Mouse (Mus musculus) liver, adult 2 months (tissue): Measurements from ENCODE around the gene Dcst2.

Source experiments
- CTCF ChIP-seq: fragments of 200-500 bp; IDR thresholded peaks from 2 replicates; pipeline ENCODE4 v1.5.1; 2011; ENCODE audit warnings: low read depth, low read length, control low read depth
- POLR2A ChIP-seq: fragments of 200-500 bp; IDR thresholded peaks from 2 replicates; pipeline ENCODE4 v1.6.1; 2011; ENCODE audit warnings: low read length, control low read depth; ENCODE audit not compliant: insufficient read depth; ENCODE audit errors: extremely low read depth

DNA sequence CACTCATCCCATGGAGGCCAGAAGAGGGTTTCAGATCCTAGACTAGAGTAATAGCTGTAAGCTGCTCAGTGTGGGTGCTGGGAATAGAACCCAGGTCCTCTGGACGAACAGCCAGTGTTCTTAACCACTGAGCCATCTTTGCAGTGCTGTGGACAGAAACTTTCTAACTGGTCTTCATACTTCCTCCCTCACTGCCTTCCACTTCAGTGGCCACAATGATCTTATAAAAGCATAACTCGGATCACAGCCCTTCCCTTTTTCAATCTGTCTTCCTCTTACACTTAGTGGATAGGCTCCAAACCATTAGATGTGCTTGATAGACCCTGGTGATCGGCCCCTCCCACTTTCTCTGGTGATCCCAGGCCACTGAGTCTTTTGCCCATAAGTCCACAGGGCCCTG, 1.5 kb upstream of the Dcst2 start:
- TF ChIP-seq POLR2A: no peak
- TF ChIP-seq CTCF: no peak
